Mouse (Mus musculus) midbrain, embryonic 10.5 days (tissue): ENCODE results near the gene Wdr91. TPM values are rescaled to one million over a fixed set of nuclear protein-coding genes. Genes with fewer than 3 reads are reported as not detected.

Source experiments
- DNase-seq: peaks from one replicate; pipeline ENCODE4 v3.0.0-alpha.2; 2017; ENCODE audit warnings: low spot score
- H3K27ac ChIP-seq: fragments of 300-500 bp; sonication (generic); replicated peaks from 2 replicates; pipeline ENCODE4 v1.5.1; 2016; ENCODE audit warnings: mild to moderate bottlenecking
- H3K27me3 ChIP-seq: fragments of 300-500 bp; sonication (generic); 2 replicates; pipeline ENCODE4 v1.6.1; 2016; ENCODE audit warnings: low read depth, mild to moderate bottlenecking; ENCODE audit not compliant: poor library complexity, severe bottlenecking
- H3K36me3 ChIP-seq: fragments of 300-500 bp; sonication (generic); 2 replicates; pipeline ENCODE4 v1.6.1; 2016; ENCODE audit warnings: mild to moderate bottlenecking, moderate library complexity
- H3K4me1 ChIP-seq: fragments of 300-500 bp; sonication (generic); 2 replicates; pipeline ENCODE4 v1.6.1; 2016
- H3K4me3 ChIP-seq: fragments of 300-500 bp; sonication (generic); 2 replicates; pipeline ENCODE4 v1.5.1; 2016; ENCODE audit warnings: mild to moderate bottlenecking, moderate library complexity
- H3K9me3 ChIP-seq: fragments of 300-500 bp; sonication (generic); replicated peaks from 2 replicates; pipeline ENCODE4 v1.6.1; 2016; ENCODE audit warnings: mild to moderate bottlenecking
- WGBS: fragments of 180-500 bp; shearing (Covaris S2); methylation state at CpG from one replicate; pipeline ENCODE4 v1.1.7; 2016; 5-methylcytosine and 5-hydroxymethylcytosine counted together
- polyA plus RNA-seq: library from polyadenylated mRNA; unstranded; fragments of >200 nt; fragmentation: Nextera tagmentation; extraction: Ambion mirVana; gene quantifications from 2 replicates; pipeline ENCODE4 v1.2.1, GENCODE M21; 2016

Wdr91 gene
- 11.4 and 13.0 TPM in 2 replicates for polyA plus RNA-seq

- peaks cover 17% of the 10 kb centered on the region for H3K4me1 ChIP-seq
- H3K4me3 ChIP-seq, result peak within 1 kb of the TSS; percentile 81
- H3K36me3 ChIP-seq, result peaks cover 36% of the 10 kb centered on the region
- peak; percentile 96 for DNase-seq
- H3K27ac ChIP-seq, result peak within 1 kb of the TSS; percentile 92
- no peaks in the 10 kb centered on the region for H3K27me3 ChIP-seq
- WGBS, result under 1% methylated on average over 64 of the region's 64 CpGs
- H3K9me3 ChIP-seq, result no peaks in the 10 kb centered on the region
Measured at GRCm38 (mm10) chr6:34910371-34911219, at the start of gene Wdr91. Gene Wdr91, minus strand, starts transcription at chr6:34910876.

- no peak overlapping the region for H3K4me3 ChIP-seq
- peaks cover 16% of the 10 kb centered on the region for H3K4me1 ChIP-seq
- WGBS, result 87% methylated on average over 7 of the region's 7 CpGs
- DNase-seq, result no peak
- no peaks in the 10 kb centered on the region for H3K9me3 ChIP-seq
- H3K27ac ChIP-seq, result no peak overlapping the region
- no peaks in the 10 kb centered on the region for H3K27me3 ChIP-seq
- no peaks in the 10 kb centered on the region for H3K36me3 ChIP-seq
Measured at GRCm38 (mm10) chr6:34959131-34959530, 48.5 kb upstream of the Wdr91 start.

GRCm38 (mm10) chr6:34955862-34956241, 45.2 kb upstream of the Wdr91 start:
- DNase-seq, result no peak
- WGBS, result 42% methylated on average over 8 of the region's 8 CpGs
- Histone ChIP-seq H3K4me1 (peaks cover 15% of the 10 kb centered on the region), H3K9me3 (no peaks in the 10 kb centered on the region), H3K4me3 (peak overlapping the region; percentile 37; the same call in 1 of the 2 replicates), H3K27me3 (no peaks in the 10 kb centered on the region), H3K27ac (no peak overlapping the region), H3K36me3 (no peaks in the 10 kb centered on the region)

- Histone ChIP-seq H3K4me1 (peaks cover 15% of the 10 kb centered on the region), H3K9me3 (no peaks in the 10 kb centered on the region), H3K27ac (0 out of 2 replicates have a peak overlapping the region, but pooled peaks have one; percentile 42), H3K27me3 (0 out of 2 replicates have a peak, but pooled peaks cover under 1% of the 10 kb centered on the region), H3K4me3 (peak overlapping the region; percentile 37; the same call in 1 of the 2 replicates), H3K36me3 (no peaks in the 10 kb centered on the region)
- 55% methylated on average over 18 of the region's 18 CpGs for WGBS
- DNase-seq, result peak; percentile 46
Measured at GRCm38 (mm10) chr6:34954926-34955861, 44.5 kb upstream of the Wdr91 start.

- H3K27ac ChIP-seq, result no peak overlapping the region
- peaks cover 22% of the 10 kb centered on the region for H3K4me1 ChIP-seq
- no peak overlapping the region for H3K4me3 ChIP-seq
- H3K9me3 ChIP-seq, result peaks cover 6% of the 10 kb centered on the region; the same call in 1 of the 2 replicates
- DNase-seq, result no peak
- H3K36me3 ChIP-seq, result no peaks in the 10 kb centered on the region
- 80% methylated on average over 7 of the region's 7 CpGs for WGBS
- peaks cover 20% of the 10 kb centered on the region; the same call in 1 of the 2 replicates for H3K27me3 ChIP-seq
Measured at GRCm38 (mm10) chr6:34951956-34952667, 41.4 kb upstream of the Wdr91 start.

GRCm38 (mm10) chr6:34951518-34951917, 40.8 kb upstream of the Wdr91 start:
- Histone ChIP-seq H3K27me3 (peaks cover 20% of the 10 kb centered on the region; the same call in 1 of the 2 replicates), H3K9me3 (peaks cover 6% of the 10 kb centered on the region; the same call in 1 of the 2 replicates), H3K4me1 (peaks cover 22% of the 10 kb centered on the region), H3K36me3 (no peaks in the 10 kb centered on the region), H3K4me3 (no peak overlapping the region), H3K27ac (no peak overlapping the region)
- WGBS, result 87% methylated on average over 7 of the region's 7 CpGs
- DNase-seq, result no peak

- WGBS, result 17% methylated on average over 11 of the region's 11 CpGs
- DNase-seq, result no peak
- Histone ChIP-seq H3K36me3 (no peaks in the 10 kb centered on the region), H3K27me3 (peaks cover 20% of the 10 kb centered on the region; the same call in 1 of the 2 replicates), H3K27ac (no peak overlapping the region), H3K9me3 (peaks cover 6% of the 10 kb centered on the region; the same call in 1 of the 2 replicates), H3K4me3 (peak overlapping the region; percentile 45), H3K4me1 (peaks cover 16% of the 10 kb centered on the region)
Measured at GRCm38 (mm10) chr6:34948461-34948860, 37.8 kb upstream of the Wdr91 start.

GRCm38 (mm10) chr6:34946486-34947079, 35.9 kb upstream of the Wdr91 start:
- Histone ChIP-seq H3K4me1 (peaks cover 19% of the 10 kb centered on the region), H3K9me3 (peaks cover 6% of the 10 kb centered on the region; the same call in 1 of the 2 replicates), H3K27me3 (peaks cover 20% of the 10 kb centered on the region; the same call in 1 of the 2 replicates), H3K27ac (no peak overlapping the region), H3K4me3 (no peak overlapping the region), H3K36me3 (no peaks in the 10 kb centered on the region)
- no peak for DNase-seq
- WGBS, result 85% methylated on average over 1 of the region's 1 CpGs

- DNase-seq, result no peak
- H3K9me3 ChIP-seq, result peaks cover 6% of the 10 kb centered on the region; the same call in 1 of the 2 replicates
- 79% methylated on average over 5 of the region's 5 CpGs for whole genome bisulfite sequencing
- no peak overlapping the region for H3K27ac ChIP-seq
- 0 out of 2 replicates have a peak, but pooled peaks cover 4% of the 10 kb centered on the region for H3K27me3 ChIP-seq
- peaks cover 22% of the 10 kb centered on the region for H3K4me1 ChIP-seq
- no peak overlapping the region for H3K4me3 ChIP-seq
- H3K36me3 ChIP-seq, result no peaks in the 10 kb centered on the region
Measured at GRCm38 (mm10) chr6:34943499-34943898, 32.8 kb upstream of the Wdr91 start.

- H3K9me3 ChIP-seq, result peaks cover 4% of the 10 kb centered on the region; the same call in 1 of the 2 replicates
- no peaks in the 10 kb centered on the region for H3K36me3 ChIP-seq
- H3K27me3 ChIP-seq, result no peaks in the 10 kb centered on the region
- no peak for DNase-seq
- H3K4me1 ChIP-seq, result peaks cover 20% of the 10 kb centered on the region
- H3K27ac ChIP-seq, result no peak overlapping the region
- 89% methylated on average over 9 of the region's 9 CpGs for WGBS
- no peak overlapping the region for H3K4me3 ChIP-seq
Measured at GRCm38 (mm10) chr6:34942446-34942845, 31.8 kb upstream of the Wdr91 start.

- 64% methylated on average over 2 of the region's 2 CpGs for WGBS
- no peak for DNase-seq
- no peaks in the 10 kb centered on the region for H3K36me3 ChIP-seq
- H3K27ac ChIP-seq, result no peak overlapping the region
- peaks cover 20% of the 10 kb centered on the region for H3K4me1 ChIP-seq
- H3K4me3 ChIP-seq, result no peak overlapping the region
- no peaks in the 10 kb centered on the region for H3K9me3 ChIP-seq
- H3K27me3 ChIP-seq, result no peaks in the 10 kb centered on the region
Measured at GRCm38 (mm10) chr6:34941496-34941895, 30.8 kb upstream of the Wdr91 start.
